Mouse (Mus musculus) heart, postnatal 10 days (tissue): ENCODE results near the gene Gm14408. TPM values are rescaled to one million over a fixed set of nuclear protein-coding genes. Genes with fewer than 3 reads are reported as not detected.
A peak's percentile ranks its signal among the peaks of the same experiment; 100 is the strongest.
"Not testable (repeated sequence)": the region's sequence is repeated elsewhere in the genome, so short reads cannot be mapped to it uniquely, and the experiment has no call there.

Experiments
- DNase-seq, 2 experiments: peaks; one replicate each; pipeline ENCODE4 v3.0.0; 2021
- intact Hi-C: fragments of 180-260 bp; cut with DNase I; formaldehyde crosslinking; loops from one replicate; pipeline ENCODE4 v1.15.1; 2025
- total RNA-seq, 2 experiments: library from RNA; stranded (reverse); gene quantifications; 2 replicates each; pipeline ENCODE4 v1.2.3; 2021

Gm14408 gene
- total RNA-seq, result not detected

GRCm38 (mm10) chr2:176830840-176831239, at the start of gene Gm14408:
Gene Gm14408 (plus strand): TSS chr2:176831140.
- intact Hi-C loops, DNase-seq: not testable (repeated sequence)

DNA sequence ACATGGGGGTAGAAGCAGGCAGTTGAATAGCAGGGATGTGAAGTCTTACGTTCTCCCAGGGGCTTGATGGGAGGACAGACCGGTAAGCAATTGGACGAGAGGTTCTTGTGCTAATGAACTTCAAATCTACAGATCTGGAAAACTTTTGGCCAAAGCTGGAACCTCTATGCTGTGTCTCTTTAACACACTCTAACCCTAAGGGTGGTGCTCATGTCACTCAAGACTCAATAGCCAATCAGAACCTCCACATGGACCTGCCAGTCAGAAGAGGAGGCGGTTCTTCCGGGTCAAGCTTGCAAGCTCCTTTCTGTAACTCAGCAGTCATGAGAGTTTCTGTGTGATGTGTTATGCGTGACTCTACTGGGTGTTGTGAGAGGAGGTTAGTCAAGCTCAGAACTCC, 32.6 kb upstream of the Gm14408 start, which contains the start of gene Gm14295:
Gene Gm14295, plus strand, starts transcription at position 301 of the 400 bp plus-strand sequence.
- intact Hi-C loops, DNase-seq: not testable (repeated sequence)

DNA sequence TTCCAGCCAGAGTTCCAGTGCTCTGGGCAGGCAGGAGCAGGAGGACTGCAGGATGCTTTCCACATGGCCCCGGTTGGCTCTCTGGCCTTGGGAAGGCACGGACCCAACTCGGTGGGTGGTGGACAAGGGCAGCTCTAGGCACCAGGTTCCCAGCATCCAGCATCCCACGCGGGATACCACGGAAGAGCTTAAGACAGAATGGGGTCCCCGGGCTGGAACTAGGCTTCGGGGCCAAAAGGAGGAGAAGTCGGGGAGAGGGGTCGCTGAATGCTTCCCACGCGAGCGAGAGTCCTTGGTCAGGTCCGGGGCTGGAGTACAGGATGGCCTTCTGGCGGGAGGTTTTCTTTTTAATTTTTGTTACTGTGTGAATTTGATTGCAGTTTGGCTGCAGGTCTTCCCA, 32.2 kb upstream of the Gm14408 start:
- intact Hi-C loops, result not testable (repeated sequence)

More for the DNA sequence above, 32.2 kb upstream of the Gm14408 start:
- peak in 1 of 2 experiments; percentile 0 for DNase-seq

Other genes starting within 250 kb of the Gm14408 start
- gene Gm14308, start 194.8 kb upstream of the Gm14408 start, total RNA-seq, result 1 to 10 TPM; 1.4 to 1.6 TPM
- gene Zfp973, start 160.6 kb upstream of the Gm14408 start, total RNA-seq, result 10 to 100 TPM in 1 of 2 experiments, 1 to 10 TPM in 1; 8.3 to 10.4 TPM
- 1 to 10 TPM; 5.8 to 8.7 TPM for gene Gm14305, start 122.8 kb upstream of the Gm14408 start, total RNA-seq
- 1 to 10 TPM; 6.2 to 6.3 TPM for gene Gm14295, start 32.5 kb upstream of the Gm14408 start, total RNA-seq
- 1 to 10 TPM; 3.9 to 4.4 TPM for gene Gm14296, start 96.7 kb downstream of the Gm14408 start, total RNA-seq
- 10 to 100 TPM; 29.8 to 44.7 TPM for gene Gm14419, start 169.8 kb downstream of the Gm14408 start, total RNA-seq
- gene Gm14401, start 243.2 kb downstream of the Gm14408 start, total RNA-seq, result under 1 TPM in 1 of 2 experiments, not detected in 1; 0.47 TPM